Mouse (Mus musculus): ENCODE measurements at regions not wholly inside any gene's neighbourhood (a gene's known extent, or its start where the extent isn't known, plus 50 kb on each side); places are given as distances from the start of the nearest gene placed in this dataset.

DNA sequence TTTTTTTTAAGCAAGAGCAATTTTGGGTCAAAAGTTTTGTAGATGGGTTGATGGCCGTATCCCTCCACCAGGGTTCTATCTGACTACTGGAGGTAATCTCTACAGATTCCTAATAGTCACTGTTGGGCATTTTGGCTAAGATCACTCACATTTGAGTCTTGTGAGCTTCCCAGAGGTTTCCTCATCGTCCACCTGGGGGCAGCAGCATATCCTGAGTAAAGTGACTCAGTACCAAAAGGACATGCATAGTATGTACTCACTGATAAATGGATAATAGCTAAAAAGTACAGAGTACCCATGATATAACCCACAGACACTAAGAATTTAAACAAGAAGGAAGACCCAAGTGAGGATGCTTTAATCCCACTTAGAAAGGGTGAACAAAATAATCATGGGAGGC lies 1390.0 kb downstream of the Amy2a5 start:
- peak in 1 of 2 experiments; percentile 3 for DNase-seq (ENCODE audit: low spot score in 2 of 2)

Measured in frontal cortex, postnatal 36 days (tissue).